Mouse (Mus musculus): ENCODE measurements around the gene Arhgef10l. TPM values are rescaled to one million over a fixed set of nuclear protein-coding genes. Genes with fewer than 3 reads are reported as not detected.

The Arhgef10l gene
- total and polyA plus RNA-seq, 3 experiments: 10.2 to 26.0 TPM; not detected in 1

DNA sequence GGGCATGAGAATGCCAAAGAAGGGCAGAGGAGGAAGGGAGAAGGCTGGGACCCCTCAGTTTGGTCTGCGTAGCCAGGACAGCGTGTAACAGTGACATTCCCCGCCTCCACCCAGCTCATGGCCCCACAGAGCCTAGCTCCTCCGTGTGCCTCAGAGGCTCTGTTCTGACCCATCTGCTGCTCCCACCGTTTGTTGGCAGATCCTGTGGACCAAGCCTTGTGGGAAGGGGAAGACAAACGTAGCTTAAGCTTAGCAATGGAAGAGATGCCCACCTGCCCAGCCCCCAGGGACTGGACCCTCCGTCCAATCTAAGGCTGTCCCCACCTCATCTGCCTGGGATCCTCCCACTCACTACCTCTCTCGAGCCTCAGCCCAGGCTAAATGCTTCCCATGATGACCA, 28.5 kb downstream of the Arhgef10l start:
- H3K4me3 ChIP-seq (ENCODE audit: control insufficient read depth in 1 of 2, insufficient read depth in 1 of 2, low read depth in 2 of 2, low read length in 2 of 2): no peak overlapping the region
- H3K36me3 ChIP-seq (ENCODE audit: control insufficient read depth in 1 of 2, insufficient read depth in 2 of 2, low read length in 2 of 2): no peaks in the 10 kb centered on the region
- H3K27me3 ChIP-seq (ENCODE audit: control insufficient read depth in 1 of 2, insufficient read depth in 2 of 2, low read length in 2 of 2): no peaks in the 10 kb centered on the region
- H3K9me3 ChIP-seq (replicated peaks; ENCODE audit: insufficient read depth, low read length): no peaks in the 10 kb centered on the region
- no peak for TF ChIP-seq POLR2AphosphoS5 (IDR thresholded peaks at IDR 0.05; ENCODE audit: borderline replicate concordance, low read depth, low read length)
- no peak for TF ChIP-seq TAL1 (IDR thresholded peaks at IDR 0.05; ENCODE audit: low read length)
- H3K27ac ChIP-seq (ENCODE audit: control insufficient read depth, low read depth, low read length): no peak overlapping the region
- no peak overlapping the region for H3K9ac ChIP-seq (ENCODE audit: control insufficient read depth, low read depth, low read length, poor library complexity, severe bottlenecking)
- H3K79me2 ChIP-seq (ENCODE audit: control insufficient read depth, insufficient read depth, low read length, poor library complexity): no peaks in the 10 kb centered on the region
- no peak for DNase-seq (ENCODE audit: low read depth, low spot score)
- no peaks in the 10 kb centered on the region for H3K4me1 ChIP-seq (ENCODE audit: control insufficient read depth in 1 of 2, insufficient read depth in 2 of 2, low read length in 2 of 2)

DNA sequence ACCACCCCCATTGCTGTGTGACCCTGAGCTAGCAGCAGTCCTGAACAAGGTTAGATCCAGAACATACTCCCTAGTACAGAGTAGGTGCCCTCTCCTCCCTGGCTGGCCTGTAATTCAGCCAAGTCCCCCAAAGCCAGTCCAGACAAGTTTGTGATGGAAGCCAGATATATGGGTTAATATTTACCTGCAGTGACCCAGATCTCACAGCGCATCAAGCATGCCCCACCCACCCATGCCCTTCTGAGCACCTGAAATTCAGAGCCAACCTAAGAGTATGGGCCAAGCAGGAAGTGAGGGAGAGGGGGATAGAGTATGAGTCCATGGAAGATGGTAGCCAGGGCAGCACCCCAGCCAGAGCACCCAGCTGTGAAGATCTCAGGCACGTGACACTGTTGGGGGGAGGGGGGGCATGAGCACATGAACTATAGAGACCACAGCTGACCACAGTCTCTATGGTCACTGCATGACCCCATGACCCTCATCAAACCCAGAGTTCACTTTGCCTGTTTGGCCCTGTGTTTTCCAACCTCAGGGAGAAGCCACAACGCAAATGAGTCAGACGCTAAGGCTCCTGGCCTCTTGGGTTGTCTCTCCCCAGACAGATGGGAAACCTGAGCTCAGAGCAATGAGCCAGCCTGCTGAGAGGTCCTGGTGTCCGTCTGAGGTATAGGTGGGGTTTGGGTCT, 29.4 kb downstream of the Arhgef10l start:
- no peak overlapping the region for H3K27ac ChIP-seq (ENCODE audit: control insufficient read depth, low read depth, low read length)

DNA sequence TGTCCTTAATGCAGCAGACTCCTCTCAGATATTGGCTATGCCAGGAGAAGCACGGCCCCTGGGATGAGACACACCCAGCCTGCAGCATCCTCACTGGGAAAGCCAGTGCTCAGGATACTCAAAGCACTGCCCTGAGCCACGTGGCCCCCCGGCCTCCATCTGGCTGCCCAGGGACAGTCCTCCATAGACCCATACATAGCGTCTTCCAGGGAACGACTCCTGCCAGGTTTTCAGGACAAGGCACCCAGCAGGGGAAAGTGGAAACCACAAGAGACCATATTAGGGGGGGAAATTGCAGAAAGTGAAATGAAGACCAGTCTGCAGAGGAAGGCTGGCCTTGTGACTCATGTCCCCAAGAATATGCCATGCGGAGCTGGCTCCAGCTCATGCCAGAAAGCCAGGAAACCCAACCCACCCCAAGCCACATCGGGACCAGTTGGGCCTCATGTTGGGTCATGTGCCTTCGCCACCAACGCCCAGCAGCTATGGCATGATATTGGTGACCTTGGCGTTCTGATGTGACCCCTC, 30.9 kb downstream of the Arhgef10l start:
- no peaks in the 10 kb centered on the region for H3K79me2 ChIP-seq (ENCODE audit: control insufficient read depth, insufficient read depth, low read length, poor library complexity)
- H3K4me1 ChIP-seq (ENCODE audit: control insufficient read depth in 1 of 2, insufficient read depth in 2 of 2, low read length in 2 of 2): no peaks in the 10 kb centered on the region
- no peak overlapping the region for H3K4me3 ChIP-seq (ENCODE audit: control insufficient read depth in 1 of 2, insufficient read depth in 1 of 2, low read depth in 2 of 2, low read length in 2 of 2)
- no peaks in the 10 kb centered on the region for H3K9me3 ChIP-seq (replicated peaks; ENCODE audit: insufficient read depth, low read length)
- H3K36me3 ChIP-seq (ENCODE audit: control insufficient read depth in 1 of 2, insufficient read depth in 2 of 2, low read length in 2 of 2): no peaks in the 10 kb centered on the region
- H3K27ac ChIP-seq (ENCODE audit: control insufficient read depth, low read depth, low read length): no peak overlapping the region
- DNase-seq (ENCODE audit: low read depth, low spot score): no peak
- no peaks in the 10 kb centered on the region for H3K27me3 ChIP-seq (ENCODE audit: control insufficient read depth in 1 of 2, insufficient read depth in 2 of 2, low read length in 2 of 2)
- TF ChIP-seq BHLHE40 (IDR thresholded peaks at IDR 0.05; ENCODE audit: borderline replicate concordance, low read depth, low read length): no peak
- no peak overlapping the region for H3K9ac ChIP-seq (ENCODE audit: control insufficient read depth, low read depth, low read length, poor library complexity, severe bottlenecking)

More for the DNA sequence above, 29.4 kb downstream of the Arhgef10l start:
- Histone ChIP-seq H3K36me3 (ENCODE audit: control insufficient read depth in 1 of 2, insufficient read depth in 2 of 2, low read length in 2 of 2) (no peaks in the 10 kb centered on the region), H3K4me1 (ENCODE audit: control insufficient read depth in 1 of 2, insufficient read depth in 2 of 2, low read length in 2 of 2) (no peaks in the 10 kb centered on the region), H3K79me2 (ENCODE audit: control insufficient read depth, insufficient read depth, low read length, poor library complexity) (no peaks in the 10 kb centered on the region), H3K9me3 (replicated peaks; ENCODE audit: insufficient read depth, low read length) (no peaks in the 10 kb centered on the region), H3K9ac (ENCODE audit: control insufficient read depth, low read depth, low read length, poor library complexity, severe bottlenecking) (no peak overlapping the region), H3K4me3 (ENCODE audit: control insufficient read depth in 1 of 2, insufficient read depth in 1 of 2, low read depth in 2 of 2, low read length in 2 of 2) (no peak overlapping the region), H3K27me3 (ENCODE audit: control insufficient read depth in 1 of 2, insufficient read depth in 2 of 2, low read length in 2 of 2) (no peaks in the 10 kb centered on the region)
- TF ChIP-seq TAL1 (IDR thresholded peaks at IDR 0.05; ENCODE audit: low read length): no peak
- TF ChIP-seq CHD2 (IDR thresholded peaks at IDR 0.05; ENCODE audit: low read length): no peak
- no peak for TF ChIP-seq TBP (IDR thresholded peaks at IDR 0.05; ENCODE audit: low read depth, low read length)
- no peak for TF ChIP-seq GATA1 (IDR thresholded peaks at IDR 0.05; ENCODE audit: low read depth, low read length)
- TF ChIP-seq KAT2A (conservative IDR thresholded peaks at IDR 0.05; ENCODE audit: low read depth, low read length): no peak
- TF ChIP-seq ZNF384 (IDR thresholded peaks at IDR 0.05; ENCODE audit: low read depth, low read length): no peak
- no peak for TF ChIP-seq POLR2A (IDR thresholded peaks at IDR 0.05; ENCODE audit: control insufficient read depth in 1 of 2, insufficient read depth in 1 of 2, low read depth in 1 of 2, low read length in 2 of 2, poor library complexity in 1 of 2)
- no peak for TF ChIP-seq RCOR1 (IDR thresholded peaks at IDR 0.05; ENCODE audit: low read depth, low read length)
- no peak for TF ChIP-seq RAD21 (IDR thresholded peaks at IDR 0.05; ENCODE audit: low read depth, low read length)
- no peak for TF ChIP-seq GABPA (IDR thresholded peaks at IDR 0.05; ENCODE audit: low read depth, low read length)
- TF ChIP-seq CHD1 (IDR thresholded peaks at IDR 0.05; ENCODE audit: low read depth, low read length): no peak
- no peak for DNase-seq (ENCODE audit: low read depth, low spot score)
